Mouse (Mus musculus) erythroid progenitor cell, adult 5-6 weeks (primary cell): ENCODE results near the gene Prss57. TPM values are rescaled to one million over a fixed set of nuclear protein-coding genes. Genes with fewer than 3 reads are reported as not detected.
A peak's percentile ranks its signal among the peaks of the same experiment; 100 is the strongest.

ENCODE experiments used
- ATAC-seq: replicated peaks from 2 replicates; pipeline ENCODE4 v1.8.0; 2016; ENCODE audit warnings: moderate number of reproducible peaks, mild to moderate bottlenecking, moderate TSS enrichment, inconsistent platforms; ENCODE audit not compliant: poor library complexity, low FRiP score, severe bottlenecking
- total RNA-seq, 2 experiments: library from RNA; stranded (forward) in 1 of 2; stranded (reverse) in 1 of 2; fragments of 150-400 nt in 1 of 2; fragments of 186-747, 209-891 nt in 1 of 2; gene quantifications; 2 replicates each; pipeline versions ENCODE4 v1.2.3 to v1.2.4; 2015 to 2017; ENCODE audit warnings: low replicate concordance in 2 of 2

Gene Prss57
- total RNA-seq, 2 experiments from 2014 or later = 1.1 to 44.0 TPM

DNA sequence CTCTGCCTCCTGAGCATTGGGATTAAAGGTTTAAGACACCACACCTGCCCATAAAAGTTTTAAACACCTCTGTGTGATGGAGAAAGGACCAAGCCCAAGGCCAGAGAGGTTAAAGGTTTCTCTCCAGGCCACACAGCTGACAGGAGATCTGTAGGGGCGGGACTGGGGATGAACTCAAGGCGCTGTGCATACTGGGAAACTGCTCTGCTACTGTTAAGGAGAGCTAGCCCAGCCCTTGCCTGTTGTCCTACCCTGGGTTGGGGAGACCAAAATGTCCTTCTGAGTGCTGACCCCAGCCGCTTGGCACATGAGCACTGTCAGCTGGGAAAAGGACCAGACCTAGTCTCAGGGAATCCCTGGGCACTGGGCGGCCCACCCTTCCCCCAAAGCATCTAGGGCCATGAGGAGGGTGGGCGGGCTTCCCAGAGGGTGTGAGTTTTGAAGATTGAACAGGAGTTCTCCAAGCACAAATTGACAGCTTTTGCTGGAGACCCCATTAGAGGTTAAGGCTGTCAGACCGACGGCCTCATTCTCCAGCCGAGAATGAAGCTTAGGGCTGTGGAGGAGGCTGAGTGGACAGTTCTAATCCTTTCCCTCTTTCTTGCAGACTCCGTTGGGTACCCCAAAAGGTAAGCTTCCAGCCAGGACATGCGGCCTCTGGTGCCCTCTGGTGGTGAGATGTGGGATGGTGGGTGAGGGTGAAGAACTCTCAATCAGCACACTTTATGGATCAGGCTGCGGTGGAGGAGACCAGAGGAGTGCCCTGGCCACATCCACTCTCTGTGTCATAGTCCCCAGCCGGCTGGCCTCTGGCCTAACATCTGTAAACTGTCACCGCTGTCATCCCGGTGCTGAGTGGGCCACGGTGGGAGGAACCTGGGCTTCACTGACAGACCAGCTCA, 21.2 kb upstream of the Prss57 start:
- ATAC-seq = peak; percentile 62

DNA sequence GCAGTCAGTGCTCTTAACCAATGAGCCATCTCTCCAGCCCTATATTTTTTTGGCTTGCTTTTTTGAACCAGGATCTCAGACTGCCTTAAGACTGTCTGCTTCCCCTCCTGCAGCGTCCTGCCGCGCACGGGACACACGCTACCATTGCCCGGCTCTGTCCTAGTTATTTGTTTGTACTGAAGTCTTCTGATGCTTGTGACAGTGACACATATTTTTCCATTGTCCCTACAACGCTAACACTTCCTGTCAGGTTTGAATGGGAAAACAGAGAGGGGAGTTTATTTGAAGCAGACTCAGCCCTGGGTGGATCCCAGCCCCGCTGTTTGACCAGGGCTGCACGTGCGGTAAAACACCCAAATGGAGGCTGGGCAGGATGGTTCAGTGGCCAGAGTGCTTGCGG, 18.0 kb upstream of the Prss57 start:
- ATAC-seq = no peak

- no peak for ATAC-seq
Observed at GRCm38 (mm10) chr10:79807826-79808225, 17.1 kb upstream of the Prss57 start.

- 0 out of 2 replicates have a peak, but pooled peaks have one; percentile 20 for ATAC-seq
Observed at GRCm38 (mm10) chr10:79806972-79807371, 16.2 kb upstream of the Prss57 start.

DNA sequence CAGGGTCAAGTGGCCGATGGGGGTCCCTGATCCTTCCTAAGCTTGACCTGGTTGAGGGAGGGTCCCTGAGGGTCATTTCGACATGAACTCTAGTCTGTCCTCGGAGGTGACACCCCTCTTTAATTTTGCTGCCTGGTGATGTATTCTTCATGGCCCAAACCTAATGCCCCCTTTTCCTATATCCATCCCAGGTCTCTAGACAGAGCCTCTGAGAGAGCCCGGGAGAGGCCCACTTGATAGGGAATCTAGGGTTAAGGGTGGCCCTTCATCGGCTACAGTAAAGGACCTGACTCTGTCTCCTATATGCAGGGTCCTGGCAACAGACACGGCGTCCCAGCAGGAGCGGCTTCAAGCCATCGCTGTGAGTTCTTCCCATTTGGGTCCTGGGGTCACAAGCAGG, 15.6 kb upstream of the Prss57 start:
- no peak for ATAC-seq

- ATAC-seq = no peak
Observed at GRCm38 (mm10) chr10:79805636-79806035, 14.9 kb upstream of the Prss57 start.

GRCm38 (mm10) chr10:79803716-79804323, 13.1 kb upstream of the Prss57 start:
- ATAC-seq = no peak

GRCm38 (mm10) chr10:79802331-79802971, 11.7 kb upstream of the Prss57 start:
- ATAC-seq = no peak

GRCm38 (mm10) chr10:79801837-79802236, 11.1 kb upstream of the Prss57 start:
- ATAC-seq = no peak

GRCm38 (mm10) chr10:79800508-79800907, 9.7 kb upstream of the Prss57 start:
- ATAC-seq = no peak

DNA sequence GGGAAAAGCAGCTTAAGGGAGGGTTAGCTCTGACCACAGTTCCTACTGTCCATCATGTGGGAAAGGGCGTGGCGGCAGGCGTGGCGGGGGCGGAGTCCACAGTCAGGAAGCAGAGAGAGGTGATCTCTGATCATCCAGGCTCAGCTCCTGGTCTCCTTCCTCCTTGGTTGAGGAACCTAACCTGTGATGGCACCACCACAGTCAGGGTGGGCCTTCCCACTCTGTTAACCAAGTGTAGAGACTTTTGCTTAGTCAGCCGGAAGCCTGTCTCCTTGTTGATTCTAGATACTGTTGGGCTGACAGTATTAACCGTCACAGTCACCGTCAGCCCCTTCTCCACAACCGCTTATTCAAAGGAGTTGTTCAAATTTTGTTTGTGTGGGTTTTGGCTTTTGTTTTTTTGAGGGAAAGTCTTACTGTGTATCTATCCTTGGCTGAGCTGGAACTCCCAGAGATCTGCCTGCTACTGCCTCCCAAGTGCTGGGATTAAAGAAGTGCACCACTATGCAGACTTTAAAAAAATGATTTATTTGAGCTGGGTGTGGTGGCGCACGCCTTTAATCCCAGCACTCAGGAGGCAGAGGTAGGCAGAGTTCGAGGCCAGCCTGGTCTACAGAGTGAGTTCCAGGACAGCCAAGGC, 7.6 kb upstream of the Prss57 start:
- no peak for ATAC-seq

DNA sequence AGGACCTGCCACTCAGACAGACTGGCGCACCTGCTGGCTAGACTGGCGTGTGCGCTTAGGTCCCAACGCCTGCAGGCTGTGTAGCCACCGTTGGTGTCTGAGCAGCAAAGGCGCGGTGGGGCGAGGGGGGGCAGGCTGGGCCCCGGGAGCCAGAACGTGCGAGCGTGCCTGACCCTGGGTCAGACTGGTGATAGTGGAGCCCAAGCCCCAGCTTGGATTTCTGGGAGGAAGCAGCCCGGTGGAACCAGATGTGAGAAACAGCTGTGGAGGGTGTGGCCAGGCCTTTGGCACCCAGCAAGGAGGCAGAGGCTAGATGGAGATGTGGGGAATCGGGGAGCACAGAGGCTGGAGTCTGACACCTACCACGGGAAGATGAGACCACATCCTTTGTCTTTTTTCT, 6.6 kb upstream of the Prss57 start:
- no peak for ATAC-seq

GRCm38 (mm10) chr10:79795905-79796304, 5.1 kb upstream of the Prss57 start:
- ATAC-seq = no peak

- ATAC-seq = no peak
Observed at GRCm38 (mm10) chr10:79794491-79794931, 3.8 kb upstream of the Prss57 start.

DNA sequence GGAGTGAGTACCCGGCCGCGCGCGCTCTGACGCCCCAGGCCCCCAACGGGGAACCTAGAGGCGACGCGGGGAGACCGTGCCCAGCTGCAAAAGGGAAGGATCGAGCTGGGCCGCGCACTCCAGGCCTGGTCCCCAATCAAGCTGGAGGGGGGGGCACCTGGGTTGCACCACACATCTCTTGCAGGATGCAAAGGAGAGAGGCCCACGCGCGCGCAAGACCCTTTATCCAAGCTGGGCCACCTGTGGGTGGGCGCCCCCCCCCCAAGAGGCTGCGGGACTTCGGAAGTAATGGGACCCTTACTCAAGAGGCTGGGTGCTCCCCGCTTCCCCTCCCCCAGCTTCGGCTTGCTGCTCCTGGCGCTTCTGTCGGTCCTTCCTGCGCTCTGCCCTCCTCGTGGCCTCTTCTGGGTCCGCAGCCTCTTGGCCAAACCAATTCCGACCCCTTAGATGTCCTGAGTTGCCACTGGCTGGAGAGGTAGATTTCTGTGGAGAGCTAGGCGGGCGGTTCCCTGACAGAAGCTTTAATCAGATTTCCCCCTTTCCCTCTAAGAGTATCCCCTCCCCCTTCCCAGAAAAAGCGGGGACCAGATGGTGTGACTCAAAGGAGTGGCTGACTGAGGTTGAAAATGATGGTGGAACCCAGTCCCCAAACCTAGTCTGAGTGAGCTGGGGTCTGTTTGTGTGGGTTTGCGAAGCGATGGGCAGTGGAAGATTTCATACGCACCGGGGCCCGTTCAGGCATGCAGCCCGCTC, 3.2 kb upstream of the Prss57 start:
- no peak for ATAC-seq

GRCm38 (mm10) chr10:79793051-79793737, 2.4 kb upstream of the Prss57 start, which contains the start of gene Palm:
Gene Palm (plus strand): TSS chr10:79793572.
- ATAC-seq = peak; percentile 68

DNA sequence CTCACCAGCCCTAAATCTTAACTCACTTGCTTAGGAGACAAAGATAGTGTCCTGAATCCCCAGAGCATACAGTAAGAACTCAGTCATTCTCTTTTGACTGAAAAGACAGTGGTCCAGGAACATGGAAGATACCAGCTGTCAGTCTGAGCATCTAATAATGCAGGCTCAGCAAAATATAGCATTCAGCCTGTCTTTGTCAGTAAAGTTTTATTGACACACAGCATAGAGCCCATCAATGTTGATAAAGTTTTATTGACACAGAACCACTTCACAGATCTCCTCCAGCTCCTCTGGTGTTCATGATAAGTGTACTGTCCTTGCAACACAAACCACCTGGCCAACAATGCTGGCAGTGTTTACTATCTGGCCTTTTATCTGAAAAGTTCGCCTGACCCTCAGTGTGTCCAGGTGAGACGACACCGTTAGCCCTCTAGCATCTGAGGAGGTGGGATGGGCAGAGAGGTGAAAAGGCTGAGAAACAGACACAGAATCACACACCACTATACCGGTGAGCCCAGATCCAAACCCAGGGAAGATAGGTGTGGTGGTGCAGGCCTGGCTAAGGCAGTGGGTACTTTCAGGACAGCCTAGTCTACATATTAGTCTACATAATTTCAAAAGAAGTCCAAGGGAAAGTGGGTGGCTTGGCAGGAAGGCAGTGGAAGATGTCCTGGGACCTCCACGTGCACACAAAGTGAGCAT, 1.7 kb upstream of the Prss57 start:
- no peak for ATAC-seq

DNA sequence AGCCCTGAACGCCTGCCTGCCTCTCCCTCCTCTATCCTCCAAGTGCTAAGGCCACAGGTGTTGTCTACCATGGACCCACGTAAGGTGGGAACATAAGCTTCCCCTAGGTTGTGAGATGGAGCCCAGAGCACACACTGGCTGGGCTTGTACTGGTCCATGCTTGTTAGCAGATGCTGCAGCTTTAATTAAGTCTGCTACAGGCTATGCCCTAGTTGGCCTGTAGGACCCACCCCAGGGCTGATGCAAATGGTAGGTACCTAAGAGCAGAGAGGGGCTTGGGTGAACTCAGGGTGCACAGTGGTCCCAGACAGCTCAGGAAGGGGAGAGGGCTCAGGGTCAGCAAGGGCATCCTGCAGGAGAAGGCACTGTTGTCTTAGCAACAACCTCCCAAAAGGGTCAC, 1.2 kb downstream of the Prss57 start:
- no peak for ATAC-seq
